Mouse (Mus musculus) Patski (cell line): Measurements from ENCODE around the gene Slc22a19. TPM values are rescaled to one million over a fixed set of nuclear protein-coding genes. Genes with fewer than 3 reads are reported as not detected.
A peak's percentile ranks its signal among the peaks of the same experiment; 100 is the strongest.
"Not testable (repeated sequence)": the region's sequence is repeated elsewhere in the genome, so short reads cannot be mapped to it uniquely, and the experiment has no call there.

Source experiments
- ATAC-seq: fragments of 100-300 bp; one replicate; pipeline ENCODE4 v1.8.0; 2021
- CTCF ChIA-PET: fragments of 350-600 bp; sonication (Branson Sonifier 250); formaldehyde crosslinking; loops from one replicate; lab custom pipeline; 2022; ENCODE audit warnings: inconsistent platforms; lab: Charles Lee
- POLR2A ChIA-PET: fragments of 350-600 bp; sonication (Branson Sonifier 250); formaldehyde crosslinking; loops from one replicate; lab custom pipeline; 2022; ENCODE audit warnings: antibody characterized with exemption, inconsistent platforms; lab: Charles Lee
- DNase-seq: peaks from one replicate; pipeline ENCODE4 v3.0.0-alpha.2; 2011; ENCODE audit warnings: low read depth, low spot score
- H3K27me3 ChIP-seq: fragments of 371-371 bp; one replicate; pipeline ENCODE4 v1.5.1; 2021
- CTCF ChIP-seq: fragments of 100-300 bp; IDR thresholded peaks from one replicate; pipeline ENCODE4 v1.5.1; 2021
- in situ Hi-C: fragments of 300-500 bp; cut with MboI; formaldehyde crosslinking; loops from 3 replicates; pipeline ENCODE4 v1.11.1; 2018; ENCODE audit warnings: low pct_unique_long_range_greater_than_20kb, mixed read lengths
- polyA plus RNA-seq: library from polyadenylated mRNA; unstranded; gene quantifications from one replicate; pipeline ENCODE4 v1.2.3, GENCODE M21; 2021

Gene Slc22a19
- polyA plus RNA-seq, result not detected

DNA sequence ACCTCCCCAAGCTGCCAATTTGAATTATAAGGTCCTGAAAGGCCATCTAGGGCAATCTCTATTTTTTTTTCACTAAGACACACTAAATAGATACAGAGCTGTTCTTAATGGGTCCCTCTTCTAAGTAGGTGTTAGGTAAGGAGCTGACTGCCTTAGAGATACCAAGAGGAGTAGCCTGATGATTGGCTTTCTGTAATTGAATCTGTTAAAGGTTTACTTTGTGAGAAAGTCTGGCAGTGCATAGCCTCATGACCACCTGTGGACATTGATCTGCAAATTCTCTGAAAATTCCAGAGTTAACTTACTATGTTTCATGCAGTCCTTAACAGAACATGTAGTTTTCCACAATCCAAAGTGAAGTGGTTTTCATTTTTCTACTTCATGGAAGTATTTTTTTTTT, at the start of gene Slc22a19:
Gene Slc22a19, minus strand, starts transcription at position 163 of the 400 bp plus-strand sequence.
- DNase-seq (no peak), ATAC-seq (no peak)
- POLR2A ChIA-PET, result no interaction called here
- peaks cover 35% of the 10 kb centered on the region for H3K27me3 ChIP-seq
- TF ChIP-seq CTCF, result no peak
- CTCF ChIA-PET, result no interaction called here
- in situ Hi-C loops, result no loop called here

DNA sequence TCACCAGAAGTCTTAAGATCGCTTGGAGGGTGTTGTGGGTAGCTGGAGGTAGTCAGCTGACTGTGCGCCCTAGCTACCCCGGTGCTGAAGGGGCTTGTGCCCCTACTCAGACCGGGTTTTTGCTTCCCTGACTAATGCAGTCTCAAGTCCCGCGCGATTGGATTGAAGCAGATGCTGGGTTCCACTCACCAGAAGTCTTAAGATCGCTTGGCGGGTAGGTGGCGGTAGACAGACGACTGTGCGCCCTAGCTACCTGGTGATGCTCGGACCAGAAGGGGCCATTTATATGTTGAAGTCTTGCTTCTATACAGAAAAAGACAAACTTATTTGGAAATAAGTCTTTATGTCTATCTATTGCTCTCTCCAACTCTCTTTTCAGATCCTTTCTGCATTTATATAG, 42.3 kb upstream of the Slc22a19 start:
- POLR2A ChIA-PET, ATAC-seq, in situ Hi-C loops, CTCF ChIA-PET, DNase-seq, H3K27me3 ChIP-seq: not testable (repeated sequence)

GRCm38 (mm10) chr19:7729543-7729942, 18.4 kb upstream of the Slc22a19 start:
- ATAC-seq (no peak), DNase-seq (no peak)
- H3K27me3 ChIP-seq, result peaks cover 3% of the 10 kb centered on the region
- ChIA-PET POLR2A (no interaction called here), CTCF (no interaction called here)
- TF ChIP-seq CTCF, result peak; percentile 45
- in situ Hi-C loops, result no loop called here

DNA sequence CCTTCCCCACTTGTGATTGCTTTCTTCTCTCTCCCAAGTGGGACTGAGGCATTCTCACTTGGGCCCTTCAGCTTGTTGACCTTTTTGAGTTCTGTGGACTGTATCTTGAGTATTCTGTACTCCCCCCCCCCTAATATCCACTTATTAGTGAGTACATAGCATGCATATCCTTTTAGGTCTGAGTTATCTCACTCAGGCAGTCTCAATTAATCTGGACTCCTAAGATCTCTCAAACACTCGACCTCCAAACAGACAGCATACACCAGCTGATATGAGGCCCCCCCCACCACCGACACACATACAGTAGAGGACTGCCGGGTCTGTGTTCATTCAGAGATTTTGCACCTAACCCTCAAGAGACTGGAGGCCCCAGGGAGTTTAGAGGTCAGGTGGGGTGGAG, 18.0 kb downstream of the Slc22a19 start:
- peaks cover 61% of the 10 kb centered on the region for H3K27me3 ChIP-seq
- ATAC-seq, DNase-seq, POLR2A ChIA-PET, CTCF ChIA-PET, in situ Hi-C loops: not testable (repeated sequence)

DNA sequence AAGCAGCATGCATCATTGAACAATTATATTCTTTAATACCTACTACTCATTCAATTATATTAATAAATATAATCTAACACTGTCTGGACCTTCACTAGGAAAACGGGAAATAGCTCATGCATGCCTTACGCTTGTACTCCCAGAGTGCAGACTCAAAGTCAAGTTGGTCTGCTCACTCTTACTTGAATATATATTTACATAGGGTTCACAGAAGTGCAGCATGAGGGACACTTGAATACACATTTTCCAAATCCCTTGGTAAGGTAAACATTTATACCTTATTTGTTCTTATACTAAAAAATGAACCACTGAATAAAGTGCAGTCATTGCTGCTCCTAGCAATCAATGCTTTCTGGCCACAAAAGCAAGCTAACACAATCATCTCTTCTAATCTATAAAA, 19.9 kb downstream of the Slc22a19 start:
- peaks cover 62% of the 10 kb centered on the region for H3K27me3 ChIP-seq
- in situ Hi-C loops, result no loop called here
- DNase-seq (no peak), ATAC-seq (no peak)
- ChIA-PET POLR2A (no interaction called here), CTCF (no interaction called here)
- no peak for TF ChIP-seq CTCF

GRCm38 (mm10) chr19:7687988-7688387, 23.1 kb downstream of the Slc22a19 start:
- ATAC-seq, result no peak
- in situ Hi-C loops, result no loop called here
- peaks cover 64% of the 10 kb centered on the region for H3K27me3 ChIP-seq
- no peak for DNase-seq
- no peak for TF ChIP-seq CTCF
- CTCF ChIA-PET, result no interaction called here
- POLR2A ChIA-PET, result no interaction called here

GRCm38 (mm10) chr19:7672033-7672432, 39.1 kb downstream of the Slc22a19 start:
- CTCF ChIA-PET, result no interaction called here
- in situ Hi-C loops, result no loop called here
- DNase-seq (no peak), ATAC-seq (no peak)
- peaks cover 23% of the 10 kb centered on the region for H3K27me3 ChIP-seq
- no peak for TF ChIP-seq CTCF
- POLR2A ChIA-PET, result no interaction called here

- POLR2A ChIA-PET, result no interaction called here
- ATAC-seq (no peak), DNase-seq (no peak)
- H3K27me3 ChIP-seq, result peaks cover 18% of the 10 kb centered on the region
- in situ Hi-C loops, result no loop called here
- CTCF ChIA-PET, result no interaction called here
- no peak for TF ChIP-seq CTCF
Measured at GRCm38 (mm10) chr19:7648913-7649666, 62.0 kb downstream of the Slc22a19 start.

DNA sequence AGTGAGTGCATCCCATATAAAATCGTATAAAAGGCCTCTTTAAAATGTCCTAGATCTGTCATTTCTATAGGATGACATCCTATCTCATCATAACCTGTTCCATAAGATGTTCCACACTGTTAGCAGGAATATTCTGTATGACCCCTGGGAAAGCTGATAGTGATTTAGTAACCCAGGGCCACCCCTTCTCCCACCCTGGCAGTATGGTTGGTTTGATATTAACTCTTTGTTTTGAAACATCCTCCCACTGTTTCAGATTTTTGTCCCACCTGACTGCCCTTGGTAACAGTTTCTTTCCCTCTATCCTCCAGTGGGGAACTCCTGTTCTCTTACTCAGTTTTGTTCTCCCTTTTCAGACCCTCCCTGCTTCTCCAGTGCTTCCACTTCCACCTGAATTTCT, 77.3 kb downstream of the Slc22a19 start:
- ChIA-PET POLR2A (no interaction called here), CTCF (no interaction called here)
- peaks cover 30% of the 10 kb centered on the region for H3K27me3 ChIP-seq
- no peak for TF ChIP-seq CTCF
- no peak for DNase-seq
- no peak for ATAC-seq
- in situ Hi-C loops, result no loop called here

DNA sequence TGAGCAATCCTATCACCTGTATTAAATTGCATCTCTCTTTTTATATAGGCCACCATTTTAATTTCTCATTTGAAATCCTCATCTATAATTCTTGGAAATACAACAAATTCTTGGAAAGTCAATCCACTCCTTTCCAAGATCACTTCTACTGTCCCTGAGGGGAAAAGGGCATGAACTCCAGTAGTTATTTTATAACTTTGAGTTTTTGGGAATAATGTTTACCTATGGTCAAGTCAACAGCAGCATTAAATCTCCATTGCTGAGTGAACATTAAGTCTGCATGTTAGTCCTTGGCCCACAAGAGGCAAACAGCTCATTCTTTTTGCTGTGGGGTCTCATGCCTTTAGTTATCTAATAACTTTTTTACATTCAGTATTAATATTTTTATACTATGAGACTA, 78.1 kb downstream of the Slc22a19 start:
- DNase-seq, result no peak
- in situ Hi-C loops, result no loop called here
- no peak for ATAC-seq
- peaks cover 32% of the 10 kb centered on the region for H3K27me3 ChIP-seq
- CTCF ChIA-PET, result no interaction called here
- no peak for TF ChIP-seq CTCF
- POLR2A ChIA-PET, result no interaction called here

Other genes starting within 250 kb of the Slc22a19 start
- 309 TPM for gene Rtn3, start 228.0 kb downstream of the Slc22a19 start, polyA plus RNA-seq
- 84.9 TPM for gene Atl3, start 217.3 kb downstream of the Slc22a19 start, polyA plus RNA-seq
- 17.8 TPM for gene Pla2g16, start 153.9 kb downstream of the Slc22a19 start, polyA plus RNA-seq
- gene Lgals12, start 104.1 kb downstream of the Slc22a19 start, polyA plus RNA-seq, result not detected
- gene Hrasls5, start 98.8 kb downstream of the Slc22a19 start, polyA plus RNA-seq, result not detected
- not detected for gene Slc22a26, start 91.4 kb upstream of the Slc22a19 start, polyA plus RNA-seq